Mouse (Mus musculus): Measurements from ENCODE around the gene Pebp1. TPM values are rescaled to one million over a fixed set of nuclear protein-coding genes. Genes with fewer than 3 reads are reported as not detected.
"Not testable (repeated sequence)": the region's sequence is repeated elsewhere in the genome, so short reads cannot be mapped to it uniquely, and the experiment has no call there.

Gene Pebp1
- 100 to 1,000 TPM; 673 to 712 TPM for total RNA-seq (2021)

DNA sequence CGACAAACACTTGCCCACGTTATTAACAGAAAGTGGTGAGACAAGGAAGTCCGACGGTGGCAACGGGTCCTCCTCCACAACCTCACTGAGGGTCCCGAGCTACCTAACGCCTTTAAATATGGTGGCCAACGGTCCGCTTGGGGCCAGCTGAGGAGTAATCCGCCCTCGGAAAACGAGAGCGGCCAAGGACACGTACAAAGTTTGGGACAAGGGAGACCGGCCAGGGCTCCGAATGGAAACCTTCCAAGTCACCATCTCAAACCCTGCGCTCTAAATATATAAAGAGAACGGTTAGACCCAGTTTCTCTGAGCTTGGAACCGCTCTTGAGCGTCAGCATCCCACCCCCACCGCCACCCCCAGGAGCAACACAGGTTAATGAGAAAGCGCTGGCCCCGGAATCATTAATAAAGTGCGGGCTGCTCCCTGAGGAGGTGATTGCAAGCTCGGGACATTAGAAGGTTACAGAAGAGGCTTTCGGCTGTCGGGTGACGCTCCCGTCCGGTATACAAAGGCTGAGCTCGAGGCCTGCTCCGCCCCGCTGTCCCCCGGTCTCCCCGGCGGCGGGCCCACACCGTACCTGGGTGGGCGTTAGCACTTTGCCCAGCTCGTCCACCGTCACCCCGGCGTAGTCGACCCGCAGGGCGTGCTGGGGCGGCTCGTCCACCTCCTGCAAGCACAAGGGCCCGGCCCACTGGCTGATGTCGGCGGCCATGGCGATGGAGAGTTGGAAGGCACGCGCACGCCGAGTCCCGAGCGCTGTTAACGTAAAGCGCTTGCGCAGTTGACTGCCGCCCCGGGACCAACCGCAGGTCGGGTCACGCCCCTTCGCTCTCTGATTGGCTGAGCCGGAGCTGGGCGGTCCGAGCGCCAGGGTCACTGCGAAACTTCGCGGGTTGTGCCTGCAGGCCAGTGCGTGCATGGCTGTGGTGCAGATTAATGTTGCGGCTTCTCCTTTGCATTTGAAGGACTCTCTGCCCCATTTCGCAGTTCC, at the start of gene Pebp1:
Pebp1 (minus strand) TSS at position 795 of the 992 bp plus-strand sequence.
- DNase-seq, result peak; percentile 92 to 93

DNA sequence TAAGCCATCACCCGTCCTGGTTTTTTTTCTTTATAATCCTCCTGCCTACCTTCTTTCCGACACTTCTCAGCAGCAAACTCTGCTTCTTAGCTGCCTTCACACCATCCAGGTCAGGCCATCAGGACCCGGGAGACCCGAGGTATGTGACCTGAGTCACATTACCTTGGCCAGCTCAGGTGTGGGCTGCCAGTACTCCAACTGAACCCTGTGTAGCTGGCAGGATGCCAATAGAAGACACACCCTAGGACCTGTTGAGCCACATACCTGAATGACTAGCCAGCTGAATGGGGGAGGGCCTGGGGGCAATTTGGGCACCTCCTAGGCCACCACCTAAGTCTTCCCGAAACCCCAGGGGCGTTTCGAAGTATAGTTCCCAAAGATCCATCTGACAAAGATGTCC, 43.0 kb upstream of the Pebp1 start:
- DNase-seq, result no peak

DNA sequence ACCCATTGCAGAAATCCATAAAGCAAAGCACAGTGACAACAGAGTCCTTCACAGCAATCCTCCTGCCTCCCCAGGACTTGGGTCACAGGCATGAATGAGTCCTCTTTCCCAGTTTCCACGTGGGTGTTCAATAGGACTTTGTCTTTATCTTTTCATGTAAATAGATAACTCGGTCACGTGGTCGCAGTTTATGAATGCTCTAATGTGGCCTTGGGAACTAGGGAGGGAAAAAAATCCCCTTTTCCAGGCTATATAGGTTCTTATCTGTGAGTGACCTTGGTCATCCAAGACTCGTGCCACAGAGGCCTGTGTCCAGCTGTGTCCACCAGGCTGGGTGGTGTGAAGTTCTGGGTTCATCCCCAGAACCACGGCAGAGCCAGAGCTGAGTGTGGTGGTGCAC, 39.0 kb upstream of the Pebp1 start:
- no peak for DNase-seq

DNA sequence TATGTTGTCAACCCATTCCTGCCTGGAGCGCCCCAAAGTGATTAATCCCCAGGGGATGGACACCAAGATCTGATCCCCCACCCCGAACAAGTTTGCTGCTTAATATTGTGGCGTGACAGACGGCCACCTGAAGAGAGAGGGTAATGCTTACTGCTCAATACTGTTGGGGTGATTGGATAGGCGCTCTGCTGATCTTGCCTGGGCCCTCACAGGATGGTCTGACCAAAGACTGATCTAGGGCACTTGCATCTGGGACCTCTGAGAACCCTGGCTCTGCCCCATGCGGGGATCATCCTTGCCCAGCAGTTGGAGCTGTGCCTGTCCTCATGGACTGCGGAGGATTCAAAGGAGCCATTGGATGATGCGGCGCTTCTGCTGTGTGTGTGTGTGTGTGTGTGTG, 36.3 kb upstream of the Pebp1 start:
- no peak for DNase-seq

DNA sequence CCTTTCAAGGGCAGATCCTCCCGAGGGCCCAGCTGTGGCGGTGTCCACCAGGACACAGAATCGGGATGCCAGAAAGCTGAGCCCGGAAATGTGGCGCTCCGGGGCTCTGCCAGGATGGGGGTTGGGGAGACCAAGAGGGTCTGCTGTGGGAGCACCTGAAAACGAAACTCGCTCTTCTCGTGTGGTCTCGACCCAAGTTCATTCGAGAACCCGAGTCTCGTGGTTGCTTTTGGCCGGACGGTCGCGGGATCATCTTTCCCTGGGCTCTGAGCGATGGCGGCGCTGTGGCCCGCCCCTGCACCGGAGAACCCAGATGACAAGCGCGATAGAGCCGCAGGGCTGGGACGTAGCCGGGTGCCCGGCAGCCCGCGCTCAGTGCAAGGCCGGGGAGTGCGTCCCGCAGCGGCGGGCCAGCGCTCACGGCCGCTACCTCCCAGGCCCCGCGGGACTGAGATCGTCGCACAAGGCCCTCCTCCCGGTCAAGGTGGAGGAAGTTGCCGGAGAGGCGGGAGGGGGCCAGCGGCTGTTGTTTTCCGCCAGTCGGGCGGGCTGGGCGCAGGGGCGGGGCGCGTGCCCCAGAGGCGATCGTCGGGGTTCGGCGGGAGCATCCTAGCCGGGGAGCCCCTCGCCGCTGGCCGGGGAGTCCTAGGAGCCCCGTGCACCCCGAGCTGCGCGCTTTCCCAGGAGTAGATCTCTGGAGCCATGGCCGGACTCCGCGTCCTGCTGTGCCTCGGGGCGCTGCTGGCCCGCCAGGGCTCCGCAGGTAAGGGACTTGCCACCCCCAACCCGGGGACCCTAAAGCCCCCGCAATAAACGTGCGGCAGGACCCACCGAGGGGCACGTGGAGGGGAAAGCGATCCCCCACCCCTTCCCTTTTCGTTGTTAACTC, 31.6 kb upstream of the Pebp1 start, which contains the start of gene Vsig10:
Vsig10 (plus strand) TSS at position 343 of the 889 bp plus-strand sequence.
- peak; percentile 43 to 54 for DNase-seq

DNA sequence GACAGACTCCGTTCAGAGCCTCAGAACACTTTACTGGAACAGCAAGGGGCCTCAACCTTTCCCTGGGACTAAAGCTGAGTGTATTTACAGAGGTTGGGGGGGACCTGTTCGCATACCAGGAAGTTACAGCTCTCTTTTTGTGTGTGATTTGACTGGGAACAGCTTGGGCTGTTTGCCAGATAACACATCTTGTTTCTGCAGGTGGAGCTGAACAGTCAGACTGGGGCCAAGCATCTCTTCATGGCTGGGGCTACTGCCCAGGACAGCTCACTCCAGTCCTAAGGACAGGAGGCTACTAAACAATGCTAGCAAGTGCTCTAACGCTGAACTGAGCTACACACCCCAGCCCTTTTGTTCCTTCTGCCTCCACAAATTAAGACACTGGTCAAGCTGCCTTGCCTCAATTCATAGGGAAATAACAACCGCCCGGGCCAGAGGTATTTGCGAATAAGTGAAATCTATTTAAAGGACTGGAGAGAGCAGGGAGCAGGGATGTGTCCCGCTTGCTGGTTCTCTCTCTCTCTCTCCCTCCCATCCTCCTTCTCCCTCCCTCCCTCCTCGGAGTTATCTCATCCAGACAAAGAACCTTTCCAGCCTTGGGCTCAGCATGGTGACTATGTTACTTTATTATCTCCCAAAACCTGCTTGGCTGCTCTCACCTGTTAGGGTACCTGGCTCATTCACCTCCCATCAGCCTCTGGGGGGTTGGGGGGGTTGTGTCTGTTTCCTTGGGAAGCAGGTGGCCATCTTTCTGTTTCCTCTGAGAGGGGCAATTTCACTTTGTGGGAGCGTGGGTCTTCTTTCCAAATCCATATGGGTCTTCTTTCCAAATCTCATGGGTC, 27.4 kb upstream of the Pebp1 start:
- no peak for DNase-seq

DNA sequence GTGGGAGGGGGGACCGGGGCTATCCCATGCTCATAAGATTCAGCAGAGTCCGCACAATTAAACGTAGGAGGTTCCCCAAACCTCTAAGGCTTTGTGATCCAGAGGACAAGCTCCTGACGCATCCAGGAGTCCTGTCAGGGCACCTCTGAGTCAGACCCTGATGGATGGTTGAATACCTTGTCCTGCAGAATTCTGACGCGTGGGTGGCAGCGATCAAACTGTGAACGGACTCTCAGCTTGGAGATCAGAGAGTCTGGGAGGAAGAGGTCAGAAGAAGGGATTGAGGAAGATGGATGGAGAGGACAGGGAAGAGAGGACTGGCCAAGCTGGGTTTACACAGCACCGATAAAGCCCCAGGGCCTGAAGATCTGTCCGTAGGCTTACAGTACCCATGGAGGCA, 26.5 kb upstream of the Pebp1 start:
- no peak for DNase-seq

DNA sequence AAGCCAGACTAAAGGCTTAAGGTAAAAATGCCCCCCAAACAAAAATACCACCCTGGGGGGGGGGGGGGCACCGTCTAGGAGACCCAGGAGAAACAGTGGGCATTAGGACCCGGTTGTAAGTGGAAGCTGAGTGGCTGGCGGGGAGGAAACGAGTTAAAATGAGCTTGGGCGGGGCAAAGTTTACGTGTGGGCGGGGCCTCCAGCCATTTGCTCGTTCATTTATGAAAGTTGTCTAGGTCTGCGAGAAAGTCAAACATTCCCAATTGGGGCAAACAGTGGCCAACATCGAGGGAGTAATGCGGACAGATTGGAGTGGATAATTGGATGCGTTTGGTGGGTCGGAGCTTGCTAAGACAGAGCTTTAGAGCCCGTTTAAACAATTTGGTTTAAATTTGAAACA, 26.0 kb upstream of the Pebp1 start:
- no peak for DNase-seq

DNA sequence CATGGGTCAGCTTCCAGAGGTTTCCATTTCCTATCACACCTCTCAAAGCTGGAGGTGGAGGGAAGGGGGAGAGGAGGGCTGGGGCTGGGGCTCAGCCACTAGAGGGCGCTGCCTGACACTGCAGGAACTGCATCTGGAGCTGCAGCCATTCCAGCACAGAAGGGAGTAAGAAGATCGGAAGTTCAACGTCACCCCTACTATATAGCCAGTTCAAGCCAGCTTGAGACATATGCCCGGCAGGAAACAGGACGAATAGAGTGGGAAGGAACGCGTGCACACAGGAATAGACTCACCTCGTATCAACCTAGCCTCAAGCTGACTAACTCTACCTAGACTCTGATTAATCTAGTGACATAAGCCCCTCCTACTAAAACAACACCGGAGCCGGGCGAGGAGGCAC, 20.3 kb upstream of the Pebp1 start:
- peak; percentile 35 to 41 for DNase-seq

DNA sequence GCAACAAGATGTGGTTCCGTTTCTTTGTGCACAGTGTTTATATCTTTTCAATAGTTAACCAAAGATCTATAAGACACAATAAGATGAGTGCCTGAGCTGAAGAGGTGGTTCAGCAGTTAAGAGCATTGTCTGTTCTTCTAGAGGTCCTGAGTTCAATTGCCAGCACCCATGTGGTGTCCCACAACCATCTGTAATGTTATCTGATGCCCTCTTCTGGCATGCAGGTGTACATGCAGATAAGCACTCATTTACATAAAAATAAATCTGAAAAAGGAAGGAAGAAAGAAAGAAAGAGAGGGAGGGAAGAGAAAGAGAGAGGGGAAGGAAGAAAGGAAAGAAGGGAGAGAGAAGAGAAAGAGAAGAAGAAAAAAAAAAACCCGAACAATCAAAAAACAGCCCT, 19.4 kb upstream of the Pebp1 start:
- DNase-seq, result no peak

DNA sequence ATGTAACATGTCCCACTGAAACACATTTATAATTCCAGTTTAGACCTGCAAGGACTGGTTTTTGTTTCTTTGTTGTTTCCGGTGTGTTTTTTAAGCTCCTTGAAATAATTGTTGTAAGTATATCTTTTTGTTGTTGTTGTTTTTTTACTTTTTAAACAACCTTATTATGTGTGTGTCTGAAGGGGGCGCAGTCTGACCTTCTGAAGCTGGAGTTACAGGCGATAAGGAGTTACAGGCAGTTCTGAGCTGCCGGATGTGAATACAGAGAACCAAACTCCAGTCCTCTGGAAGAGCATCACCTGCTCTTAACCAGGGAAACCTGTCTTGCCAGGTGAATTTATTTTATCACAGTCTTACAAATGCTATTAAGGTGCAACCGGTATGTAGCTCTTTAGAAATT, 18.3 kb upstream of the Pebp1 start:
- DNase-seq, result no peak

DNA sequence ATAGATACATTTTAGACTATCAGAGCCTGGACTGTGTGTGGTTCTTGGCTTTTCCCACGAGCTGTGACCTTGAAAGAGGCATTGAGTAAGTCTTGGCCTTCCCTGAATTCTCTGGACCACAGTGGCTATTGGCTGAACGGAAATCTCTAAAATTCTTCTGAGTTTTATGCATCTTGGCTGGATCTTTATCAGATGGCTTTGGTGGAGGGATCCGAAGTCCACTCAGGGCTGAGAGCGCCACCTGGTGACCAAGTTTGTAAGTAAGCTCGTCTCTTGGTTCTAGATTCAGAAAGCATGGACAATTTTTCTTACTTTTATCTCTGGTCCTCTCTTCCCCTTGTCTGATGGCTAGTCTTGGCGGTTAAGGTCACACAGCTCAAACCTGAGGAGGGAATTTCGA, 17.5 kb upstream of the Pebp1 start:
- peak; percentile 50 to 54 for DNase-seq

DNA sequence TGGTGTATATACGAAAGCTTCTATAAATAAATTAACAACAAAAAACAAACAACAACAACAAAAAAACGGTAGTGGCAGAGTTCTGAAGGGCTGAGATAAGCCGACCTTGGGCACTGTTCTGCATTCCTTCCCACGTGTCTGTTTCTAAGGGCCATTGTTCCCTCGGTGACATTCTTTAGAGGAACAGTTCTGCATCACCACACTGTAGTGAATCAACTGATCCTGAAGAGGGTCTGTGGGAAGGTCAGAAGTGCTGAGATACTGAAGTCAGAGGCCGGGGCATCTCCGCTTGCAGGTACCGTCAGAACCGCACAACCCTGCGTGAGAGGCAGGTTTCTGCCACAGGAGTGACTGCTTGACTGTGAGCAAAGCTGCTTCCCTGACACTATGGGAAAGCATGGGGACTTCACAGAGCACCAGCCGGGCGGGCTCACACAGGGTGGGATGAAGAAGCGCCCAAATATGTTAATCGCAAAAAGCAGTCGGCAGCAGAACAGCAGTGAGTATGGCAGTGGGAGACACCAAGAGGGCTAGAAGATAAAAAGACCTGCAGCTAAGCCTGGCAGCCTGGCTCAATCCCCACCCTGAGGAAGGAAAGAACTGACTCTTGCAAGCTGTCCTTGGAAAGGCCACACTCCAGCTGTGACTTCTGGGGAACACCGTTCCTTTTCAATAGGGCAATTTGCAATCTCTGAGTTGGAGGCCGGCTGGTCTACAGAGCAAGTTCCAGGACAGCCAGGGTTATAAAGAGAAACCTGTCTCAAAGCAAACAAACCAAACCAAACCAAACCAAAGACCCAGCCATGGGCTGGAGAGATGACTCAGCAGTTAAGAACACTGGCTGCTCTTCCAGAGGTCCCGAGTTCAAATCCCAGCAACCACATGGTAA, 16.5 kb upstream of the Pebp1 start:
- DNase-seq, result no peak

DNA sequence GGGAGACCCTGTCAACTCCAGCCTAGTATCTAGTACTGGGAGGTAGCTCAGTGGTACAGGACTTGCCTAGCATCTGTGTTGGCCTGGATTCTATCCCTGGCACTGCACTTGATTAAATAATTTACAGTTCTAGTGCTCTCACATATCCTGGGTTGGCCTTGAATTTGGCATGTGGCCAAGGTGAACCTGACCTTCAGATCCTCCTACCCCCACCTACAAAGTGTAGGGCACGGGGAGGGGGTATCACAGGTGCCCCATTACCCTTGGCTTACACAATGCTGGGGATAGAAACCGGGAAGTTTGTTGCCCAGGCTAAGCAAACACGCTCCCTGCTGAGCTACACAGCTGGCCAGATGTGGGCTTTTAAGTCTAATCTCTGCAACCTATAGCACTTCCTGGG, 15.5 kb upstream of the Pebp1 start:
- DNase-seq, result no peak

DNA sequence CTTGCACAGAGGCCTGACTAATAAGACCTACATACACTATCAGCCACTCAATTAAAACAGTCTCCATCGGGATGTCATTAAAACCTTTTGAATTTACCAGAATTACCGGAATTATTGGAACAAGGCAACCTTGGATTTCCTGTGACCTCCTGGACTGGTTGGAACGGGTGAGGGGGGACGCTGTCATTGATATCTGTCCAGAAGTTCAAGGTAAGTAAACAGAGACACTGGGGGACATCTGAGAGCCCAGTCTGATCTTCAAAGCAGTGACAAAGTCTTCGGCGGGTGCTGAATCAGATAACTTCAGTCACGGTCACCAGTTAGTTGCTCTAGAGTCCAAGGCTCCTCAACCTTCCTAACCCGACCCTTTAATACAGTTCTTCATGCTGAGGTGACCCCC, 7.6 kb upstream of the Pebp1 start:
- no peak for DNase-seq

DNA sequence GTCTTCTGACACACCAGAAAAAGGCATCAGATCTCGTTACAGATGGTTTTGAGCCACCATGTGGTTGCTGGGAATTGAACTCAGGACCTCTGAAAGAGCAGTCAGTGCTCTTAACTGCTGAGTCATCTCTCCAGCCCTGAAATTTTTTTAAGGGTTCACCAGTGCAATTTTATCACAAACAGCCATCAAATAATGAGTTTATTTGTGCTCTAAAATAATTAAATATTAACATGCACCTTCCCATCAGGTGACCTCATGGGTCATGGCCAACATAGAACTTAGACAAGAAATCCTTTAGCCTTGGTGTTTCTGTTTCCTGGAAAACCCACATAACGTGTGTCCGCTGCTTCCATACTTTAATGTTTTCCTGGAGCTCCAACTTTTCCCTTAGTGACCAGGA, 6.4 kb upstream of the Pebp1 start:
- DNase-seq, result not testable (repeated sequence)

DNA sequence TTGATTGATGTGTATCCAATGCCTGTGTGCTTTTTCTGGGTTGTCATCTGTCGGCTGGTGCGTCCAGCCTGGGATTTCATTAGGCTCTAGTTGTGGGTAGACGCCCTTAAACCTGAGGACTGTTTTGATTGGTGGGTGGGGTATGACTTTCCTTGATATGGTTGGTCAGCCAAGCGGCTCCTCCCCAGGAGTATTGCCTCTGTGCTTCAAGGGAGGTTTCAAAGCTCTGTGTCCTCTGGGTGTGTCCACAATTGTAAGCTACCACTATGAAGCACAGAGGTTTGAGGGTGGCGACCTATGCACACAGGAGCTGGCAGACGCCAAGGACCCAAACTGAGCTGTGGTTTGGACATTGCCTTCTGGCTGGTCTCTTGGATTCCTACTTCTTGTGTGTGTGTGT, 5.1 kb upstream of the Pebp1 start:
- no peak for DNase-seq

DNA sequence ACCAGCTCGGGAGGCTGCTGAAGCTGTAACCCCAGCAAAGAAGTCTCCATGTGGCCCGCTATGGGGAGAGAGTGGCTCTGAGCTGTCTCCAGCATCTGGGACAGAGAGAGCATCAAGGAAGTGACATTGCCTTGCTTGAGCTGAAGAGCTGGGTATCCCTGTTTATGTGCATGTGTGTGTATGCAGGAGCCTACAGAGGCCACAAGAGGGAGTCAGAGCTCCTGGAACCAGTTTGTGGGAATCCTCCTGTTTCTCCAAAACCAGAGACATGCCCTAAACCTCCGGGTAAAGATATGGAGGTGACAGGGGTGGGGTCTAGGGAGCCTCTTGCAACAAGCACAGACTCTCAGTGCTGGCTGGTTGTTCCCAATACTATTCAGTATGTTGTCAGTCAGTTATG, 3.9 kb upstream of the Pebp1 start:
- no peak for DNase-seq

DNA sequence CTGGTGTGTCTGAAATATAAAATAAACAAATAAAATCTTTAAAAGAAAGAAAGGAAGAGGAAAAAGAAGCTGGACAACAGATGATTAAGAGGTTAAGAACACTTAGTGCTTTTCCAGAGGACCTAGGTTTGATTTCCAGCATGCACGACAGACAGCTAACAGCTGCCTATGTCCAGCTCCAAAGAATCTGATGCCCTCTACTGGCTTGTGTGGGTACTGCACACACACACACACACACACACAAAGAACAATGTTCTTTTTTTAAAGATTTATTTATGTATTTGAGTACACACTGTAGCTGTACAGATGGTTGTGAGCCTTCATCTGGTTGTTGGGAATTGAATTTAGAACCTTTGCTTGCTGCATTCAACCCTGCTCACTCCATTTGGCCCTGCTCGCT, 2.7 kb upstream of the Pebp1 start:
- no peak for DNase-seq

DNA sequence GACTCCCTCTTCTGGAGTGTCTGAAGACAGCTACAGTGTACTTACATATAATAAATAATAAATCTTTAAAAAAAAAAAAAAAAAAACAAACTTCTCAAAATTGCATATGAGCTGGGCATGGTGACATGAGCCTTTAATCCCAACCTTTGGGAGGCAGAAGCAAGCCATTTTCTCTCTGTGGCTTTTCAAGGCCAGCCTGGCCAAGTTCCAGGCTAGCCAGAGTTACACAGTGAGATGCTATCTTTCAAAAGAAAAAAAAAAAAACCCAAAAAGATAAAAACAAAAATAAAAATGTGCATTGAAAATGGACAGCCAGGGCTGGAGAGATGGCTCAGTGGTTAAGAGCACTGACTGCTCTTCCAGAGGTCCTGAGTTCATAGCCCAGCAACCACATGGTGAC, 2.2 kb upstream of the Pebp1 start:
- no peak for DNase-seq

DNA sequence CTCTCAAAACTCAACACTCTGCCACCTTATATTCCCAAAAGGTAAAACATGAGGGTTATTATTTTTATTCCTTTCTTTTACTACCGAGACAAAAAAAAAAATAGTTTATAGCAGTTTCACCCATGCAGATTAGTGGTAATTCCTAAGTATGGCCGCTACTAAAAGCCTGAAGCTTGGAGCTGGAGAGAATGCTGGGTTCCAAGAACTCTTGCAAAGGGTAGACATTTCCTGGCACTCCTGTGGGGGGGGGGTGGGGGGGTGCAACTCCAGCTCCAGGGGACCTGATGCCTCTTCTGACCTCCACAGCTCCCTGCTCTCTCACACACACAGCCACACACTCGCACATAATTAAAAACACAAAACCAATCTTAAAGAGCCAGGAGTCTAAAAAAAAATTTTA, 1.1 kb downstream of the Pebp1 start:
- DNase-seq, result no peak
